Mouse (Mus musculus): ENCODE data around the gene Gm20517. TPM values are rescaled to one million over a fixed set of nuclear protein-coding genes. Genes with fewer than 3 reads are reported as not detected.

Gene Gm20517
- total and polyA plus RNA-seq, 3 experiments = 1.9 to 2.9 TPM; not detected in 1

DNA sequence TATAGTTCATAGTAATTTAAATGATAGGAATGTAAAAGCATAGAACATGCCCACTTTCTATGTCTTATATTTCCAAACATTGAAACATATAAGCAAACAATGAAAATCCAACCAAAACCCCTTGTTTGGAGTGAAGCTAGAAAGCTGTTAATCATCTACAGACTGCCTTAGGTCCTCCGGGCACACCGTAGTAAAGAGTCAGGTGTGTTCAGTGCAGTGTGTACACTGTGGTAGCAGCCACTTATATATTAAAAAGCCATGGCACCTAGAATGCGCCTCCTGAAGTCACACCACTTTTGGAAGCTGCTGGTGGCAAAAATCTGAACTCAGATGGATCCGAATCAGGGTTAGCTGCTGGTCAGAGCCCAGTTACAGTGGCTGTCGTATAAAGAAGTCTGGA lies 66.8 kb downstream of the Gm20517 start:
- TF ChIP-seq MEF2A (IDR thresholded peaks at IDR 0.05; ENCODE audit: extremely low read depth, insufficient replicate concordance, low read depth, low read length, poor library complexity, severe bottlenecking) (no peak), USF1 (IDR thresholded peaks at IDR 0.05; ENCODE audit: low read depth, low read length) (no peak), MAZ (IDR thresholded peaks at IDR 0.05; ENCODE audit: low read depth, low read length) (no peak), MYB (IDR thresholded peaks at IDR 0.05; ENCODE audit: low read depth, low read length) (no peak), POLR2AphosphoS5 (IDR thresholded peaks at IDR 0.05; ENCODE audit: borderline replicate concordance, low read depth, low read length) (no peak), ZMIZ1 (IDR thresholded peaks at IDR 0.05; ENCODE audit: low read depth, low read length) (no peak), JUND (IDR thresholded peaks at IDR 0.05; ENCODE audit: low read depth, low read length) (no peak), NRF1 (IDR thresholded peaks at IDR 0.05; ENCODE audit: insufficient read depth, low read depth, low read length, poor library complexity, severe bottlenecking) (no peak), RAD21 (IDR thresholded peaks at IDR 0.05; ENCODE audit: low read depth, low read length) (no peak), MXI1 (IDR thresholded peaks at IDR 0.05; ENCODE audit: low read depth, low read length) (no peak), EP300 (IDR thresholded peaks at IDR 0.05; ENCODE audit: low read depth in 1 of 2, low read length in 2 of 2) (no peak), POLR2AphosphoS2 (IDR thresholded peaks at IDR 0.05; ENCODE audit: low read length) (no peak), TBP (IDR thresholded peaks at IDR 0.05; ENCODE audit: low read depth, low read length) (no peak), TCF12 (IDR thresholded peaks at IDR 0.05; ENCODE audit: low read depth, low read length) (no peak), GABPA (IDR thresholded peaks at IDR 0.05; ENCODE audit: low read depth, low read length) (no peak), SMC3 (IDR thresholded peaks at IDR 0.05; ENCODE audit: low read depth, low read length) (no peak), MAX (IDR thresholded peaks at IDR 0.05; ENCODE audit: low read length) (no peak), KAT2A (conservative IDR thresholded peaks at IDR 0.05; ENCODE audit: low read depth, low read length) (no peak), UBTF (IDR thresholded peaks at IDR 0.05; ENCODE audit: borderline replicate concordance, insufficient read depth, low read depth, low read length) (no peak), MYC (IDR thresholded peaks at IDR 0.05; ENCODE audit: low read depth, low read length) (no peak)
- no peak overlapping the region for H3K27ac ChIP-seq (ENCODE audit: control insufficient read depth, low read depth, low read length)
- DNase-seq (ENCODE audit: low read depth, low spot score) = no peak
- no peaks in the 10 kb centered on the region for H3K9me3 ChIP-seq (replicated peaks; ENCODE audit: insufficient read depth, low read length)
- no peaks in the 10 kb centered on the region; a peak in 1 of 4 replicates for H3K36me3 ChIP-seq (ENCODE audit: control insufficient read depth in 1 of 2, insufficient read depth in 2 of 2, low read length in 2 of 2)
- no peaks in the 10 kb centered on the region; a peak in 2 of 4 replicates for H3K4me1 ChIP-seq (ENCODE audit: control insufficient read depth in 1 of 2, insufficient read depth in 2 of 2, low read length in 2 of 2)
- no peak overlapping the region for H3K4me3 ChIP-seq (ENCODE audit: control insufficient read depth in 1 of 2, insufficient read depth in 1 of 2, low read depth in 2 of 2, low read length in 2 of 2)
- H3K79me2 ChIP-seq (ENCODE audit: control insufficient read depth, insufficient read depth, low read length, poor library complexity) = no peaks in the 10 kb centered on the region
- H3K27me3 ChIP-seq (ENCODE audit: control insufficient read depth in 1 of 2, insufficient read depth in 2 of 2, low read length in 2 of 2) = no peaks in the 10 kb centered on the region
- no peak overlapping the region for H3K9ac ChIP-seq (ENCODE audit: control insufficient read depth, low read depth, low read length, poor library complexity, severe bottlenecking)

DNA sequence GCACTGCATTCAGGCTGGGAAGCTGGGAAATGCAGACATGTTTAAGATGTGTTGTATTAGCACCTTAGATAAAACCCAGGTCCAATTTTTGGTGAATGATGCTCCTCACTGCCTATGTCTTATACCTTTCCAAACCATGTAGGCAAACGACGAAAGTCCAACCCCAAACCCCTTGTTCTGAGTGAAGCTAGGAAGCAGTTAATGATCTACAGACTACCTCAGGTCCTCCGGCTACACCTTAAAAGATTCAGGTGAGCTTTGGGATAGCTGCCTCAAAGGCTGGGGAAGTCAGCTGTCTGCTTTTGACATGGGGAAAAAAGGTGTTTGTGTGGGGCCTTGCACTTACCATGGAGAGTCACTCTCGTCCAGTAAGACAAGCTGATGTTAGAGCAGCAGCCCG lies 67.3 kb downstream of the Gm20517 start:
- H3K27me3 ChIP-seq (ENCODE audit: control insufficient read depth in 1 of 2, insufficient read depth in 2 of 2, low read length in 2 of 2) = no peaks in the 10 kb centered on the region
- TF ChIP-seq HCFC1 (IDR thresholded peaks at IDR 0.05; ENCODE audit: low read depth, low read length) (no peak), ELF1 (IDR thresholded peaks at IDR 0.05; ENCODE audit: low read depth, low read length) (no peak), POLR2AphosphoS2 (IDR thresholded peaks at IDR 0.05; ENCODE audit: low read length) (no peak), TAL1 (IDR thresholded peaks at IDR 0.05; ENCODE audit: low read length) (no peak), EP300 (IDR thresholded peaks at IDR 0.05; ENCODE audit: low read depth in 1 of 2, low read length in 2 of 2) (no peak)
- no peak overlapping the region for H3K4me3 ChIP-seq (ENCODE audit: control insufficient read depth in 1 of 2, insufficient read depth in 1 of 2, low read depth in 2 of 2, low read length in 2 of 2)

More for the DNA sequence above, 67.3 kb downstream of the Gm20517 start:
- H3K9ac ChIP-seq (ENCODE audit: control insufficient read depth, low read depth, low read length, poor library complexity, severe bottlenecking) = no peak overlapping the region
- no peaks in the 10 kb centered on the region; a peak in 1 of 4 replicates for H3K36me3 ChIP-seq (ENCODE audit: control insufficient read depth in 1 of 2, insufficient read depth in 2 of 2, low read length in 2 of 2)
- no peaks in the 10 kb centered on the region for H3K79me2 ChIP-seq (ENCODE audit: control insufficient read depth, insufficient read depth, low read length, poor library complexity)
- H3K9me3 ChIP-seq (replicated peaks; ENCODE audit: insufficient read depth, low read length) = no peaks in the 10 kb centered on the region
- H3K4me1 ChIP-seq (ENCODE audit: control insufficient read depth in 1 of 2, insufficient read depth in 2 of 2, low read length in 2 of 2) = no peaks in the 10 kb centered on the region; a peak in 2 of 4 replicates
- DNase-seq (ENCODE audit: low read depth, low spot score) = no peak
- H3K27ac ChIP-seq (ENCODE audit: control insufficient read depth, low read depth, low read length) = no peak overlapping the region
